Mouse (Mus musculus): Measurements from ENCODE around the gene Emilin3. TPM values are rescaled to one million over a fixed set of nuclear protein-coding genes. Genes with fewer than 3 reads are reported as not detected.

The Emilin3 gene
- polyA plus RNA-seq, 1 experiment: not detected

DNA sequence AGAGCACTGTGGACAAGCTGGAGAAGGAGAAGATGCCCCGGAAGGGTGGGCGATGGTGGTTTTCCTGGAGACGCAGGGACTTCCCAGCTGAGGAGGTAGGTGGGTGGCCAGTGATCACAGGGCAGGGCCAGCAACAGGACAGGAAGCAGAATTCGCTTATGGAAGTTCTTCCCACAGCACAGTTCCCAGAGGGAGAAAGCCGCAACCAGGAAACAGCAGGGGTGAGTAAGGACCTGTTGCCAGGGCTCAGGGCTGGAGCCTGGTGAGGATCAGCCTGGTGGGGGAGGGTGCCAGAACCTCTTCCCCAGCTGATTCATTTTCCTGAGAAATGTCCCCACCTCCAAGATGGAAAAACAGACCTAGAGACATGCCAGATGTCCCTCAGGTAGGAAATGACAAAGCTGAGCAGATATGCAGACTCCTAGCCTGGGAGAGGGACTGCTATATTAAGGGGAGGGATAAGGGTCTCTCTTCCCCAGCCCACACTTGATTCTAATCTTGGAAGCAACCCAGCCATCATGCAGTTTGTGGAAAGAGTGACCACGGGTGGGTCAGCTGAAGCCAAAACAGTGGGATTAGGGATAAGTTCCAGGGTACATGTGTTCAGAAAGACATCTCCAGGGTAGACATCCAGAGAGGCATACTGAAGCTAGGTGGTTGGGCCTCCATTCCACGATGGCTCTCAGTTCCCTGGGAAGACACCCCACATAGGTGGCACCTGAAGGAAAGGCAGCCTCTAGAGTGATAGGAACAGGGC is 10.3 kb downstream of the Emilin3 start:
- no peak overlapping the region for H3K27ac ChIP-seq (replicated peaks; ENCODE audit: low read depth, low read length)
- H3K4me3 ChIP-seq (ENCODE audit: insufficient read depth, low read depth, low read length): no peak overlapping the region
- H3K4me1 ChIP-seq (ENCODE audit: control insufficient read depth, insufficient read depth, insufficient read length, low read length): peaks cover 5% of the 10 kb centered on the region

DNA sequence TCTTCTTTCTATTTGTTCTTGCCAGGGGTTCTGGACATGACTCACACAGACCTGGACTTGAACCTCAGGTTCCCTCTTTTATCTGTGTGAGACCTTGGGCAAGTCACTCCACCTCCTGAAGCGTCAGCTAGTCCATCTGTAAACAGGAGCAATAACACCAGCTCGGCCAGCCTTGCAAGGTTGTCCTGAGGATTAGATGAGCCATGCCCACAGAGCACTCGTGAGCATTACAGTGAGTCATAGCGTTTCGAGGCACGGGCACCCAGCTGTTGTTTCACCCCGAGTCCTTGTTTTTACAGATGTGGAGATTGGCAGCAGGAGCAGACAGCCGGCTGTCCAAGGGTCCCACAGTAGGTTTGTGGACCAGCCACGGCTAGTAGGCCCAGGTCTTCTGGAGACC is 20.4 kb downstream of the Emilin3 start:
- Histone ChIP-seq H3K4me1 (ENCODE audit: control insufficient read depth, insufficient read depth, insufficient read length, low read length) (no peaks in the 10 kb centered on the region), H3K27ac (replicated peaks; ENCODE audit: low read depth, low read length) (no peak overlapping the region), H3K4me3 (ENCODE audit: insufficient read depth, low read depth, low read length) (no peak overlapping the region)

DNA sequence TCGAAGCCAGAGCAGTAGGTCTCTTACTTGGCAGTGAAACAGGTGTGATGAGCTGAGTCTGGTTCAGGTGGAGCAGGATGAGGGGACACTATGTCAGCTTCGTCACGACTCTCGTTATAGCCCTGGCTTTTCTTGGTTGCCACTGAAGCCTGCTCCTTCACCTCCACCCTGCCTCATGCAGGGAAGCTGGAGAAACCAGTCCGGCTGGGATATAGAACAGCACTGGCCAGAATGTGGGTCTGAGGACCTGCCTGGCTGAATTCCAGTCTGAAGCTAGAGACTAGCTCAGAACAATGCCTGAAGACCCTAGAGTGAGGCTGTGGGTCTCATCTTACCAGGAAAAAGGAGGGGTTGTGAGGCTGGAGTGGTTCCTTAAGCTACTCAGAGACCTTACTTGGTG is 21.1 kb downstream of the Emilin3 start:
- Histone ChIP-seq H3K4me3 (ENCODE audit: insufficient read depth, low read depth, low read length) (no peak overlapping the region), H3K27ac (replicated peaks; ENCODE audit: low read depth, low read length) (no peak overlapping the region), H3K4me1 (ENCODE audit: control insufficient read depth, insufficient read depth, insufficient read length, low read length) (no peaks in the 10 kb centered on the region)

DNA sequence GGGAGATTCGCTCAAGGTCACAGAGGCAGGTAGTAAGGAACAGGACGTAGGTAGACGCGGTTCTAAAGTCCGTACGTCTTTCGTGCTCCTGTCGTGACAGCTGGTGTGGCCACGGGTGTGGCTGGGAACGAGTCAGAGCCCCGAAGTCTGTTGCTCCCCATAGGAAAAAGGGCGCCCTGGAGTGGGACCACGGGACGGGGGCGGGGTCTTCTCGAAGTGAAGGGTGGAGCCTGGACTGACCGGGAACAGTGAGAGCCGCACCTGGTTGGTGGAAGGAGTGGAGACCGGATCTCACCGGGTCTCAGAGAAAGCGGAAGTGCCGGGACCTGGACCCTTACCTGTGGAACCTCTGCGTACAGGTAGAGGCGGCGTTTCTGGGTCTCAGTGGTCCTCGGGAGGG is 24.3 kb downstream of the Emilin3 start:
- Histone ChIP-seq H3K27ac (replicated peaks; ENCODE audit: low read depth, low read length) (no peak overlapping the region), H3K4me3 (ENCODE audit: insufficient read depth, low read depth, low read length) (peak overlapping the region; percentile 40), H3K4me1 (ENCODE audit: control insufficient read depth, insufficient read depth, insufficient read length, low read length) (peaks cover 15% of the 10 kb centered on the region; the same call in 1 of the 2 replicates)

DNA sequence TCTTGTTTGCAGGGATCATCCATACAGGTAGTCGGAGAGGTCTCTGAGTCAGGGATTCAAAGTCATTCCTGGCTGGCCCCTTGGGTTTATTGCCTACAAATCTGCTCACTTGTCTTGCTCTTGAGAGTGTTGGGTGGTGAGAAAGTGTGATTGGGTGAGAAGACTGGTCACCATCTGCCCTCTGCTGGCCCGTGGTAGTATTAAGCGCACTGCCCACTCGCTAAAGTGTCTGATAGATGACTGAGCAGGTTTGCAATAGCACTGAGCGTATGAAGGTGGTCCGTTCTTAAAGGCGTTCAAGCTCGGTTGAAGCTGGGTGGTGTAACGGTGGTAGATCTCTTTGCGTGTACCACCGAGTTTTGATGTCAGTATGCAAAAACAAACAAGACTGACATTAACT is 24.8 kb downstream of the Emilin3 start:
- H3K4me3 ChIP-seq (ENCODE audit: insufficient read depth, low read depth, low read length): peak overlapping the region; percentile 40
- H3K4me1 ChIP-seq (ENCODE audit: control insufficient read depth, insufficient read depth, insufficient read length, low read length): peaks cover 21% of the 10 kb centered on the region
- no peak overlapping the region for H3K27ac ChIP-seq (replicated peaks; ENCODE audit: low read depth, low read length)

DNA sequence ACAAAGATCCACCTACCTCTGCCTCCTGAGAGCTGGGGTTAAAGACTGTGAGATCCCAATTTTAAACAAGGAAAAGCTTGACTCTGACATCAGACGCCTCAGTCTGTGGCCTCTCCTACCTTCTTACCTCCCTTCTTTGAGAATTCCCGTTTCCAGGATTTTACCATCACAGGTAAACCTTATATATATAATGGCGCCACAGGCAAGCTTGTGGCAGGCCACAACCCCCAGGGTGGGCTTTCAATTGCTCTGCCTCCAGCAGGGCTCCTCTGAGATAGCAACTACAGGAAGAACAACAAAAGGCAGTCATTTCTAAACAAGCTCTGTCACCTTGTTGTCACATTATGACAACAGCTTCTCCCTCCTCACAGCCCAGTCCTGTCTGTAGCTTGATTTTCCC is 25.9 kb downstream of the Emilin3 start:
- H3K4me3 ChIP-seq (ENCODE audit: insufficient read depth, low read depth, low read length): no peak overlapping the region
- H3K4me1 ChIP-seq (ENCODE audit: control insufficient read depth, insufficient read depth, insufficient read length, low read length): peaks cover 31% of the 10 kb centered on the region
- no peak overlapping the region for H3K27ac ChIP-seq (replicated peaks; ENCODE audit: low read depth, low read length)

DNA sequence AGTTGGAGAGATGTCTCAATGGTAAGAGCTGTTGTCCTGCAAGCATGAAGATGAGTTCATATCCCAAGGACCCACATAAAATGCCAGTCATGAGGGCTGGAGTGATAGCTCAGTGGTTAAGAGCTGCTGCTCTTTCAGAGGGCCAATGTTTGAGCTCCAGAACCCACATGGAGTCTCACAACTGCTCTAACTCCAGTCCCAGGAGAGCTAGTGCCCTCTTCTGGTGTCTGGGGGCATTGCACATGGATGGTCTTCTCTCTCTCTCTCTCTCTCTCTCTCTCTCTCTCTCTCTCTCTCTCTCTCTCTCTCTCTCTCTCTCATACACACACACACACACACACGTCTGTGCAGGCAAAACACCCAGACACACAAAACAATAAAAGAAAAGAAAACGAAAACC is 27.3 kb downstream of the Emilin3 start:
- Histone ChIP-seq H3K27ac (replicated peaks; ENCODE audit: low read depth, low read length) (peak overlapping the region; percentile 58; the same call in 1 of the 2 replicates), H3K4me1 (ENCODE audit: control insufficient read depth, insufficient read depth, insufficient read length, low read length) (peaks cover 45% of the 10 kb centered on the region), H3K4me3 (ENCODE audit: insufficient read depth, low read depth, low read length) (no peak overlapping the region)

DNA sequence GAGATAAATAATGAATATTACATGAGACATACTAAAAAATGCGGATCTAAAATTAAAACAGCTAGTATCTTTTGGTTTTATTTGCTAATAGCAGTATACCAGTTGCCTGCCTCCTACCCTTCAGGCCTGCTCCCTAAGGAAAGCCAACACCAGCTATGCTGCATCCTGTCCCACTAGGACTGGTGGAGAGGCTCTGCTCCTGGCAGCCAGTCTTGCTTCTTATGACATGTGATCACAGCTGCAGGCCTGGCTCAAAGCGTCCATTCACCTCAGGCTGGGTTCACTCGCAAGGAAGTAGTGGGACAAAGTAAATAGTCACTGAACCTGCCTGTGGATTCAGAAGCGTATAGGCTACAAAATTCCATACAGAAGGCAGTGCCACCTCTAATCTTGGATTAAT is 28.2 kb downstream of the Emilin3 start:
- H3K4me3 ChIP-seq (ENCODE audit: insufficient read depth, low read depth, low read length): no peak overlapping the region
- peaks cover 46% of the 10 kb centered on the region for H3K4me1 ChIP-seq (ENCODE audit: control insufficient read depth, insufficient read depth, insufficient read length, low read length)
- H3K27ac ChIP-seq (replicated peaks; ENCODE audit: low read depth, low read length): peak overlapping the region; percentile 58

DNA sequence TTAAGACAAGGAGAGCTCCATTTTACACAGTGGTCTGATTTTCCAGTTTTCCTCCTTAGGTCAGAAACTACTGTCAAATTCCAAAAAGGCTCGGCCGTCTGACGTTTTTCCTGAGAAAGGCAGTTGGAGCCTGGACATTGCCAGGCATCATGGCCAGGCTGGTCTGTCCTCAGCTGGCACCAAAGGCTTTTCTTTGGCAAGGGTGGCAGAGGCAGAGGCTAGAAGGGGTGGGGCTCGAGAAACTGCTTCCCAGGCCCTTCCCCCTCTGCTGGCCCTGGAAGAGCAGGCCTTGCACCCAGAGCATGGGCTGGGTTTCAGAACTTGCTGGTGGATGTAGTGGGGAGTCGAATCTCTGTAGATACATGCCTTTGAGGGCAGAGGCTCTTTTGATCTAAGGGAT is 29.7 kb downstream of the Emilin3 start:
- Histone ChIP-seq H3K27ac (replicated peaks; ENCODE audit: low read depth, low read length) (peak overlapping the region; percentile 95), H3K4me3 (ENCODE audit: insufficient read depth, low read depth, low read length) (no peak overlapping the region), H3K4me1 (ENCODE audit: control insufficient read depth, insufficient read depth, insufficient read length, low read length) (peaks cover 46% of the 10 kb centered on the region)

DNA sequence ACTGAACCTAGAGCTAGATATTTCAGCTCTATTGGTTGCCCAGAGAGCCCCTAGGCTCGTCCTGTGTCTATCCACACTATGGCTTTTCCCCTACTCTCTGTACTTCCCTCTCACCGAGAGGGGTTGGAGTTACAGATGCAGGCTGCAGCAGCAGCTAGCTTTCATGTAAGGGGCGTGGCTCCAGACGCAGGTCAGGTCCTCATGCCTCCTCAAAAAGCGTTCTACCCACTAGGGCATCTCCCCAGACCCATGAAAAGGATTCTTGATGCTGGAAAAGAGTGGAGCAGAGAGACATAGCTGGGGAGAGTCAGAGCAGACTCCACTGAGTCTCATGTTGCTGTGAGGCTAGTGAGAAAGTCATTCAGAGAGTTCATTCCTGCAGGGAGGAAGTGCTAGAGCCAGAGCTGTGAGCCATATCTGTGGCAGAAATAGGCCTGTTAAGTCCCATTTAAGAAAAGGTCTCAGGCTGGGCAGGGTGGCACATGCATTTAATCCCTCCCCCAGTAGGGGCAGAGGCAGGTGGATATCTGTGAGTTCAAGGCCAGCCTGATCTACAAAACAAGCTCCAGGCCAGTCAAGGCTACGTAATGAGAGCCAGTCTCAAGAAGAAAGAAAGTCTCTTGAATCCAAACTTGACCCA is 30.5 kb downstream of the Emilin3 start:
- Histone ChIP-seq H3K27ac (replicated peaks; ENCODE audit: low read depth, low read length) (peak overlapping the region; percentile 95), H3K4me3 (ENCODE audit: insufficient read depth, low read depth, low read length) (peak overlapping the region; percentile 28), H3K4me1 (ENCODE audit: control insufficient read depth, insufficient read depth, insufficient read length, low read length) (peaks cover 46% of the 10 kb centered on the region)

DNA sequence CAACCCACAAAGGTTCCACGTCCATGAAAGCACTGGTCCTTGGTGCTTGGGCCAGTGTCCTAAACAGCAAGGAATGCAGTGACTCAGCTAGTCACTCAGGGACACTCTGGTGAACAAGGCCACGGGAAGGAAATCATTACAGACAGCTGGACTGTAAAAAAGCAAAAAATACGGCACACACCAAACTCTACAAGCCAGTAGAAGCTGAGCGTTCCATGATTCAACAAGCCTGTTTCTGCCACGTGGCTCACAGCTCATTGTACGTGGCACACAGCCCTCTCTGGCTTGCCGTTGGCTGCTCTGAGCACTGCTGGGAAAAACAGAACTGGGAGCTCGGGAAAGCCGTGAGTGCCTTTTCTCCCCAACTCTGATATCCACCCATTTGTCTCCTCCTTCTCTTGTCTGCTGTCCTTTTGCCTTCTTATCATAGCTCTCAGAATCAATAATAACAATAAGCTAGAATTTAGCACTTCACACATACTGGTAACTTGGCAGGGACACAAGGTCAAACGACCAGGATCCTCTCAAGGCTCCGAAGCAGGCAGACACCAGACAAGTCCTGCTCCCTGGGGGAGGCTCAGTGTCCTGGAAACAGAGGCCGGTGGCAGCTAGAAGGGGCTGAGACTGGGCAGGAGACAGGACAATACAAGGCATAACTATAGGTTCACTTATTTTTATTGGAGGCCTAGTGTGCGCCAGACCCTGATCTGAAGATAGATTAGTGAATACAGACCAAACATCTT is 31.5 kb downstream of the Emilin3 start, which contains the start of gene Lpin3:
Gene Lpin3 (plus strand): TSS at position 218 of the 743 bp plus-strand sequence.
- Histone ChIP-seq H3K4me3 (ENCODE audit: insufficient read depth, low read depth, low read length) (peak within 1 kb of the TSS; percentile 43), H3K4me1 (ENCODE audit: control insufficient read depth, insufficient read depth, insufficient read length, low read length) (peaks cover 46% of the 10 kb centered on the region), H3K27ac (replicated peaks; ENCODE audit: low read depth, low read length) (peak within 1 kb of the TSS; percentile 95)

DNA sequence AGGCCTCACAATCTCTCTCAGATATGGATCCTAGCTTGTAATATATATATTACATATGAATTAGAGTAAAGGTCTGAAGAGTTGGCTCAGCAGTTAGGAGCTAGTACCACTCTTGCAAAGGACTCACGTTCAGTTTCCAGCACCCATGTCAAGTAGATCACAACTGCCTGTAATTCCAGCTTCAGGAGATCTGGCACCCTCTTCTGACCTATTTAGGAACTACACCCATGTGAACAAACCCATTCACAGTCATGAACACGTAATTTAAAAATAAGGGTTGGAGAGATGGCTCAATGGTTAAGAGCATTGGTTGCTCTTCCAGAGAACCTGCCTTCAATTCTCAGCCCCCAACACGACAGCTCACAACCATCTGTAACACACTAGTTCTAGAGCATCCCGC is 36.0 kb downstream of the Emilin3 start:
- Histone ChIP-seq H3K4me1 (ENCODE audit: control insufficient read depth, insufficient read depth, insufficient read length, low read length) (peaks cover 22% of the 10 kb centered on the region), H3K27ac (replicated peaks; ENCODE audit: low read depth, low read length) (no peak overlapping the region), H3K4me3 (ENCODE audit: insufficient read depth, low read depth, low read length) (no peak overlapping the region)

DNA sequence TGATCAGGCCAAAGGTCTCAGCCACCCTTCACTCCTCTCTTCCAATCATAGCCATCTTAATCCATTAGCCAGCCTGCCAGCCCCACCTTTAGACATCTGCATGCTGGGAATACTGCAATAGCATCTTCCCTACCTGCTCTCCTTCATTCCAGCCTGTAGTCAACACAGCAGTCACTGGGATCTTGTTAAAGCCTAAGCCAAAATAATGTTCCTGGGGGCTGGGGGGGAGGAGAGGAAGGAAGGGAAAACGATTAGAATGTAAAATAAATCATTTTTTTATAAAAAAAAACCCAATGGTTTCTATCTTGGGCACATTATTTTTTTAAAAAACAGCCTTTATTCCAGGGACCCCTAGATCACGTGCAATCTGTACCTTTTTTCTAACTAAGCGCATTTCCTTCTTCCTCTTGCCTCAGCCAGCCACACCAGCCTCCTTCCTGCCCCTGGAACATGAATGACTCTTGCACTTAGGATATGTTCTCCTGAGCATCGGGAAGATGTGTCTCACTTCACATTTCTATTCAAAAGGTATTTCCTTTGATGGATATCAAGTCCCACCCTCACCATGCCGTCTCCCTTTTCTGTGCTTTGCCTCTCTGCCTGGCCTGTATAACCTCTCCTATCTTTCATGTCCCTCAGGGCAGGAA is 37.8 kb downstream of the Emilin3 start:
- Histone ChIP-seq H3K27ac (replicated peaks; ENCODE audit: low read depth, low read length) (peak overlapping the region; percentile 95), H3K4me1 (ENCODE audit: control insufficient read depth, insufficient read depth, insufficient read length, low read length) (peaks cover 15% of the 10 kb centered on the region; the same call in 1 of the 2 replicates), H3K4me3 (ENCODE audit: insufficient read depth, low read depth, low read length) (no peak overlapping the region)

DNA sequence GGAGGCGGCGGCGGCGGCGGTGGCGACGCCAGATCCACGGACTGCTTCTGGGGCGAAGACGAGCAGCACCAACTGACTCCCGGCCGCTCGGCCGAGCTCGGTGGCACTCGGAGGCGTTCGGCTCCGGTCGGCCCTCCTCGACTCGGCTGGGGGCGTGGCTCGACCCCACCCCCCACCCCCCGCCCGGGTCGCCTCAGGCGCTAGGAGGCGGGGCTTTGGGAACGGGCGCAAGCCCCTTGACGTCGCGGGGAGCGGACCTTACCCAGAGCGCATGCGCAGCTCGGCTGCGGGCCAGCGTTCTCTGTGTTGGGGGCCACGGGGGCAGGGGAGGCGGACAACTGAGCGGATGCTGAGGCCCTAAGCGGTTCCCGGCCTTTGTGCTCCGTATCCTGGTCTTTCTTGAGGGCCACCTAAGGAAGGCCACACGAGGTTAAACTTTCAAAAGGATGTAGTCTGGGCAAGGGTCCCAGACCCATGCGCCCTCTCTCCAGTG is 39.2 kb downstream of the Emilin3 start, which contains the start of gene Zhx3:
Gene Zhx3 (minus strand): TSS at position 109 of the 493 bp plus-strand sequence.
- Histone ChIP-seq H3K4me3 (ENCODE audit: insufficient read depth, low read depth, low read length) (peak within 1 kb of the TSS; percentile 94), H3K27ac (replicated peaks; ENCODE audit: low read depth, low read length) (peak within 1 kb of the TSS; percentile 94), H3K4me1 (ENCODE audit: control insufficient read depth, insufficient read depth, insufficient read length, low read length) (peaks cover 15% of the 10 kb centered on the region; the same call in 1 of the 2 replicates)

DNA sequence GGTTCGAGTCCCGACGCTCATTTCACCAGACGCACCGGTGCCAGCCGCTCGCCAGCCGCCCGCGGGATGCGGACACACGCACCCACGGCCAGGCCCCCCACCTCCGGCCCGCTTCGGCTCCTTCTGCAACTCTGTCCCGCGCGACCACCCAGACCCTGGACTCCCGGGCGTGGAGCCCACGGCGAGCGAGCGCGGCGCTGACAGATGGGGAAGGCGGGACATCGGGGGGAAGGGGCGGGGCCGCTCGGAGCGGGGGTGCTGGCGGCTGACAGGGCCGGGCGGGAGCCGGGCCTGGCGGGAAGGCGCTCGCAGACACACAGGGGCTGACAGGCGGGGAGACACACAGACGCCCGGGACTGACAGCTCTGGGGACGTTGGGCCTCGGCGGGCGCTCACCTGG is 39.7 kb downstream of the Emilin3 start:
- Histone ChIP-seq H3K4me3 (ENCODE audit: insufficient read depth, low read depth, low read length) (peak overlapping the region; percentile 94), H3K27ac (replicated peaks; ENCODE audit: low read depth, low read length) (peak overlapping the region; percentile 94), H3K4me1 (ENCODE audit: control insufficient read depth, insufficient read depth, insufficient read length, low read length) (peaks cover 15% of the 10 kb centered on the region; the same call in 1 of the 2 replicates)
